Mouse (Mus musculus) MEL (cell line): ENCODE data around the gene Olfr995.

Experiments used
- GATA1 ChIP-seq: IDR thresholded peaks from 2 replicates; pipeline ENCODE4 v1.6.1; 2011; ENCODE audit warnings: low read depth, low read length, improper control_type of control experiment
- JUND ChIP-seq: IDR thresholded peaks from 2 replicates; pipeline ENCODE4 v1.6.1; 2011; ENCODE audit warnings: low read depth, mild to moderate bottlenecking, improper control_type of control experiment, low read length
- MAX ChIP-seq: IDR thresholded peaks from 2 replicates; pipeline ENCODE4 v1.6.1; 2011; ENCODE audit warnings: low read length, improper control_type of control experiment
- POLR2A ChIP-seq, 2 experiments: IDR thresholded peaks; 2 replicates each; pipeline ENCODE4 v1.6.1; 2011 to 2012; ENCODE audit warnings: low read length in 2 of 2, mild to moderate bottlenecking in 2 of 2, control low read depth in 1 of 2, improper control_type of control experiment in 1 of 2, low read depth in 1 of 2, moderate library complexity in 1 of 2; ENCODE audit not compliant: control insufficient read depth in 1 of 2, insufficient read depth in 1 of 2, poor library complexity in 1 of 2

GRCm38 (mm10) chr2:85414777-85415176, 28.7 kb downstream of the Olfr995 start, which contains the start of gene Olfr993:
- TF ChIP-seq GATA1 (no peak), JUND (no peak), MAX (no peak), POLR2A (IDR thresholded peaks at IDR 0.05; ENCODE audit: control insufficient read depth in 1 of 2, insufficient read depth in 1 of 2, low read depth in 1 of 2, low read length in 2 of 2, poor library complexity in 1 of 2) (no peak)
